Mouse (Mus musculus) liver, embryonic 16.5 days (tissue): Measurements from ENCODE around the gene D10Jhu81e. TPM values are rescaled to one million over a fixed set of nuclear protein-coding genes. Genes with fewer than 3 reads are reported as not detected.
A peak's percentile ranks its signal among the peaks of the same experiment; 100 is the strongest.

Experiments
- ATAC-seq: fragments of 200-750 bp; cut with Nextera tagmentation; 2 replicates; pipeline ENCODE4 v1.8.0; 2017; ENCODE audit warnings: low read depth, mild to moderate bottlenecking, moderate number of reproducible peaks, moderate library complexity
- H3K27ac ChIP-seq: fragments of 300-500 bp; sonication (generic); 2 replicates; pipeline ENCODE4 v1.5.1; 2014; ENCODE audit warnings: mild to moderate bottlenecking, low read length
- H3K27me3 ChIP-seq: fragments of 300-500 bp; sonication (generic); 2 replicates; pipeline ENCODE4 v1.6.1; 2014; ENCODE audit warnings: low read depth, low read length, mixed read lengths; ENCODE audit not compliant: control insufficient read depth, insufficient read depth
- H3K36me3 ChIP-seq: fragments of 300-500 bp; sonication (generic); 2 replicates; pipeline ENCODE4 v1.6.1; 2014; ENCODE audit warnings: mild to moderate bottlenecking; ENCODE audit not compliant: control insufficient read depth, insufficient read depth
- H3K4me1 ChIP-seq: fragments of 300-500 bp; sonication (generic); 2 replicates; pipeline ENCODE4 v1.6.1; 2014; ENCODE audit warnings: low read depth, low read length, mixed read lengths; ENCODE audit not compliant: control insufficient read depth
- H3K4me2 ChIP-seq: fragments of 300-500 bp; sonication (generic); 2 replicates; pipeline ENCODE4 v1.6.1; 2014; ENCODE audit warnings: low read depth, low read length, mixed read lengths
- H3K4me3 ChIP-seq: fragments of 300-500 bp; sonication (generic); 2 replicates; pipeline ENCODE4 v1.5.1; 2014; ENCODE audit warnings: low read depth, mild to moderate bottlenecking, low read length
- H3K9ac ChIP-seq: fragments of 300-500 bp; sonication (generic); 2 replicates; pipeline ENCODE4 v1.6.1; 2014; ENCODE audit warnings: low read depth, low read length
- H3K9me3 ChIP-seq: fragments of 300-500 bp; sonication (generic); replicated peaks from 2 replicates; pipeline ENCODE4 v1.6.1; 2016; ENCODE audit warnings: low read length; ENCODE audit not compliant: control insufficient read depth
- WGBS: fragments of 180-500 bp; shearing (Covaris S2); extraction: QIAGEN DNeasy Blood & Tissue Kit; methylation state at CpG from one replicate; pipeline ENCODE4 v1.1.7; 2014; ENCODE audit not compliant: insufficient replicate concordance; 5-methylcytosine and 5-hydroxymethylcytosine counted together
- polyA plus RNA-seq: library from polyadenylated mRNA; unstranded; fragments of >200 nt; fragmentation: Nextera tagmentation; extraction: Ambion mirVana; gene quantifications from 2 replicates; pipeline ENCODE4 v1.2.1, GENCODE M21; 2015

D10Jhu81e gene
- polyA plus RNA-seq, 1 experiment from 2014 or later: 21.7 TPM

GRCm38 (mm10) chr10:78184531-78185380 lies 15.2 kb upstream of the D10Jhu81e start, which contains the start of gene Pwp2:
TSS of gene Pwp2 (minus strand) at chr10:78185149.
- Histone ChIP-seq H3K4me3 (peak within 1 kb of the TSS; percentile 79), H3K27ac (peak within 1 kb of the TSS; percentile 86), H3K9ac (peak within 1 kb of the TSS; percentile 68), H3K27me3 (no peaks in the 10 kb centered on the region), H3K4me2 (peak within 1 kb of the TSS; percentile 92), H3K9me3 (no peaks in the 10 kb centered on the region), H3K36me3 (peaks cover 43% of the 10 kb centered on the region), H3K4me1 (peaks cover 22% of the 10 kb centered on the region)
- peak; percentile 97 for ATAC-seq
- under 1% methylated on average over 47 of the region's 47 CpGs for WGBS

DNA sequence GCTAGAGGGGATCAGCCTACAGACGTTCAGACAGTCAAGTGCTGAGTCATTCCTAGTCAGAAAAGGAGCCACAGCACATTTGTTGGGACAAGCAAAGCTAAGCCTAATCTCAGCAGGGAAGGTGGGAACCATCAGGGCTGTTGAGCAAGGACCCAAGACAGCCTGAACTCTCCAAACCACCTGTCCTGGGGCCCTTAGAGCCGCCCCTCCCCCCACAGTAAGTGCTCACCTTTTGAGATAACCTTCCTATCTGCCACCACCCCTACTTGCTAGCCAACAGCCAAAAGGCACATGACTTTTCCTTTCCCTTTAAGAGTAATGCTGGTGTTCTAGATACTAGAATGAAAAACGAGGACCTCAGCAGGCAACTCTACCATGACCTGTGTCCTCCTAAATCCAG lies 14.0 kb upstream of the D10Jhu81e start:
- no peak overlapping the region for H3K27ac ChIP-seq
- no peak for ATAC-seq
- no peaks in the 10 kb centered on the region for H3K9me3 ChIP-seq
- no peak overlapping the region for H3K4me2 ChIP-seq
- H3K27me3 ChIP-seq: no peaks in the 10 kb centered on the region
- 49% methylated on average over 3 of the region's 3 CpGs for WGBS
- peaks cover 44% of the 10 kb centered on the region for H3K36me3 ChIP-seq
- H3K4me3 ChIP-seq: no peak overlapping the region
- peaks cover 22% of the 10 kb centered on the region for H3K4me1 ChIP-seq
- no peak overlapping the region for H3K9ac ChIP-seq

- no peak for ATAC-seq
- peaks cover 22% of the 10 kb centered on the region for H3K4me1 ChIP-seq
- no peaks in the 10 kb centered on the region for H3K27me3 ChIP-seq
- H3K4me2 ChIP-seq: no peak overlapping the region
- no peak overlapping the region for H3K27ac ChIP-seq
- whole genome bisulfite sequencing: 84% methylated on average over 17 of the region's 17 CpGs
- no peak overlapping the region for H3K4me3 ChIP-seq
- H3K9ac ChIP-seq: no peak overlapping the region
- peaks cover 44% of the 10 kb centered on the region for H3K36me3 ChIP-seq
- H3K9me3 ChIP-seq: no peaks in the 10 kb centered on the region
These were observed 12.7 kb upstream of the D10Jhu81e start for GRCm38 (mm10) chr10:78182321-78182720.

DNA sequence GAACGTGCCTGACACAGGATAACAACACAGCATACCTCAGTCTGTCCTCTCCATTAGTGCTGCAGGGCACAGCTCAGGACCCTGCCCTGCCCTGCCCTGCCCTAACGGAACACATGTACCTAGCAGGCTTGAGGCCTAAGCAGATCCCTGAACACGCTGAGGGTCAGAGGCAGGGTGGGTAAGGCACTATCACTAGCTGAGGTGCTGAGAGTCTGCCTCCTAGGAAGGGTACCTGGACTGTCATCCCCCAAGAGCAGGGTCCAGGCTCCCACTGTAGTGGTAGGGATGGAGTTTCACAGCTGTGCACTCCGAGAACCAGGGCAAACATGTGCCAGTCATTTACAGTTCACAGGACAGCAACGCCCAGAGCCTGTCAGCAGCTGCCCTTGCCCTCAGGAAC lies 4.9 kb upstream of the D10Jhu81e start:
- H3K27ac ChIP-seq: no peak overlapping the region
- no peaks in the 10 kb centered on the region for H3K9me3 ChIP-seq
- no peak overlapping the region for H3K4me3 ChIP-seq
- no peaks in the 10 kb centered on the region for H3K27me3 ChIP-seq
- no peak overlapping the region for H3K4me2 ChIP-seq
- no peak for ATAC-seq
- peaks cover 57% of the 10 kb centered on the region for H3K36me3 ChIP-seq
- H3K9ac ChIP-seq: no peak overlapping the region
- 81% methylated on average over 5 of the region's 5 CpGs for WGBS
- H3K4me1 ChIP-seq: peaks cover 9% of the 10 kb centered on the region

DNA sequence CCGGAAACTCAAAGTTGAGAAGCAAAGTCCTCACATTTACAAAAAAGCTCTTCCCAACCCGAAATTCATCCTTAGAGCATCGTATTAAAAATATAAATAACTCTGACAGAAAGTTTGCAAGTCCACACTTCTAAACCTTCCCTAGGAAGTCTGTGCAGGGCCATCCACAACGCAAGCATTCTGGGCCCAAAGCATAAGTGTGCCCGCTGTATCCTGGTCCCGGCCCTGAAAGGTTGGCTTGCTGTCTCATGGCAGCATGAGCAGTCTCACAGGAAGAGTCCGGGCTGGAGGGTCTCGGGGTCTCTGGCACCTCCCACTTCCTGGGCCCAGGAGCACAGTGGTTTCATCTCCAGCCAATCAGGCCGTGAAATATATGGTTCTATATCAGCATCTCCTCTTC lies 2.0 kb upstream of the D10Jhu81e start:
- WGBS: 78% methylated on average over 9 of the region's 9 CpGs
- H3K36me3 ChIP-seq: peaks cover 30% of the 10 kb centered on the region

GRCm38 (mm10) chr10:78171057-78171456 lies 1.5 kb upstream of the D10Jhu81e start:
- H3K4me3 ChIP-seq: no peak overlapping the region
- H3K36me3 ChIP-seq: peaks cover 29% of the 10 kb centered on the region
- H3K9me3 ChIP-seq: no peaks in the 10 kb centered on the region
- H3K9ac ChIP-seq: no peak overlapping the region
- H3K4me1 ChIP-seq: peaks cover 20% of the 10 kb centered on the region
- no peaks in the 10 kb centered on the region for H3K27me3 ChIP-seq
- no peak overlapping the region for H3K27ac ChIP-seq
- no peak for ATAC-seq
- no peak overlapping the region for H3K4me2 ChIP-seq
- WGBS: 84% methylated on average over 7 of the region's 7 CpGs

More for the DNA sequence above, 2.0 kb upstream of the D10Jhu81e start:
- Histone ChIP-seq H3K9me3 (no peaks in the 10 kb centered on the region), H3K4me2 (no peak overlapping the region), H3K27ac (no peak overlapping the region), H3K4me3 (no peak overlapping the region), H3K27me3 (no peaks in the 10 kb centered on the region), H3K4me1 (peaks cover 20% of the 10 kb centered on the region), H3K9ac (no peak overlapping the region)
- no peak for ATAC-seq

DNA sequence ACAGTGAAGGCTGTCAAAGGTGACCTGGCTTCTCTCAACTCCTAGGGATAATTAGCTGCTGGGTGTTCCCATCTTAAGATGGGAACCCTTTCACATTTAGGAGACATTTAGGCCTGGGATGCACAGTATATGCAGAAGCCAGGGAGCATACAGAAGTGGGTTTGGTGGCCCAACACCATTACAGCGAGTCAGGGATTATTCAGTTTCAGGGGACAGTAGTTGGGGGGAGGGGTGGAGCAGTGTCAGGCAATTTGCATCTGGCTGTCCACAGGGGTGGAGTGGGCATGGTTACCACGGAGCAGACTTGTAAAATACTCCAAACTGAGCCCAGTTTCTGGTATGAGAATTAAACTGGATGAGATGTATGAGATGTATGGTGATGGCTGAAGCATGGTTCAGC lies 863 bp upstream of the D10Jhu81e start:
- Histone ChIP-seq H3K9me3 (no peaks in the 10 kb centered on the region), H3K36me3 (peaks cover 28% of the 10 kb centered on the region), H3K9ac (no peak overlapping the region; the same call in 1 of the 2 replicates), H3K27me3 (no peaks in the 10 kb centered on the region), H3K4me3 (no peak overlapping the region; the same call in 1 of the 2 replicates), H3K4me1 (peaks cover 20% of the 10 kb centered on the region), H3K4me2 (peak overlapping the region; percentile 98), H3K27ac (peak overlapping the region; percentile 51)
- no peak for ATAC-seq
- WGBS: 65% methylated on average over 2 of the region's 2 CpGs

- Histone ChIP-seq H3K9ac (peak overlapping the region; percentile 89), H3K9me3 (no peaks in the 10 kb centered on the region), H3K27ac (peak overlapping the region; percentile 74; the same call in 1 of the 2 replicates), H3K36me3 (peaks cover 23% of the 10 kb centered on the region), H3K4me2 (peak overlapping the region; percentile 98), H3K4me3 (peak overlapping the region; percentile 84), H3K27me3 (no peaks in the 10 kb centered on the region), H3K4me1 (peaks cover 20% of the 10 kb centered on the region)
- ATAC-seq: no peak
- 68% methylated on average over 11 of the region's 11 CpGs for WGBS
These were observed 790 bp downstream of the D10Jhu81e start for GRCm38 (mm10) chr10:78168792-78169191.

DNA sequence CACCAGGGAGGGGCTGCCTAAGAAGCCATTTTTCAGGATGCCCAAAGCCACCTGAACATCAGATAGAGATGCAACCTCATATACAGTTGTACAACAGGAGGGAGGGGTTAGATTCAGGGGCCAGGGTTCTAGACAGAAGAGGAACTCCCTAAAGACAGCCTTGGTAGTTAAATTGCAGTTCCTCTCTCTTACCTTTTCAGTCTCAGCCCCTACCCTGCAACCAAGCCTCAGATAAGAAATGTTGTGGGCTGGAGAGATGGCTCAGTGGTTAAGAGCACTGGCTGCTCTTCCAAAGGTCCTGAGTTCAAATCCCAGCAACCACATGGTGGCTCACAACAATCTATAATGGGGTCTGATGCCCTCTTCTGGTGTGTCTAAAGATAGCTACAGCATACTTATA lies 1.8 kb downstream of the D10Jhu81e start:
- H3K27ac ChIP-seq: no peak overlapping the region
- ATAC-seq: no peak
- H3K9ac ChIP-seq: no peak overlapping the region
- no peaks in the 10 kb centered on the region for H3K27me3 ChIP-seq
- peaks cover 20% of the 10 kb centered on the region for H3K4me1 ChIP-seq
- H3K9me3 ChIP-seq: no peaks in the 10 kb centered on the region
- no peak overlapping the region for H3K4me2 ChIP-seq
- peaks cover 14% of the 10 kb centered on the region for H3K36me3 ChIP-seq
- no peak overlapping the region for H3K4me3 ChIP-seq
